Mouse (Mus musculus) kidney, postnatal 4 days (tissue): ENCODE results near the gene Ftcd.

Experiments
- DNase-seq, 2 experiments: peaks; one replicate each; pipeline ENCODE4 v3.0.0; 2021; ENCODE audit warnings: mixed read lengths in 2 of 2

The Ftcd gene

DNA sequence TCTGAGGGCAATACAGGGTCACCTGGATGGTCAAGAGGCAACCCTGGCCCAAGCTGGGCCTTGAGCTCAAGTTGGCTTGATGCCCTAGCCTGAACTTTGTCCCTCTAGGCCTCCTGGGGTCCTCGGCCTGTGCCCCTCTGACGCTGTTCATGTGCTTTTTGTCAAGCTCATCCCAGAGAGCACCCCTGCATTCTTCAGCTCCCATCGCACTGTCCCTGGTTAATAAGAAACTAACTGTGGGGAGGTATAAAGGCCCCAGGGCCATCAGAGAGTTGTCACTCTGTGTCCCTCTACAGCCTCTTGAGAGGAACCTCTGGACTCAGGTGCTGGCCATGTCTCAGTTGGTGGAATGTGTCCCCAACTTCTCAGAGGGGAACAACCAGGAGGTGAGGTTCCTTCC, at the start of gene Ftcd:
Ftcd (plus strand) TSS at position 275 of the 400 bp plus-strand sequence.
- peak in 1 of 2 experiments; percentile 17 for DNase-seq

- no peak for DNase-seq
Measured at GRCm38 (mm10) chr10:76530922-76531321, 44.5 kb upstream of the Ftcd start.

- DNase-seq: peak; percentile 95 to 98
Measured at GRCm38 (mm10) chr10:76531375-76531774, 44.1 kb upstream of the Ftcd start, which contains the start of gene Lss. Gene Lss, plus strand, starts transcription at chr10:76531588.

GRCm38 (mm10) chr10:76531828-76532227, 43.6 kb upstream of the Ftcd start:
- DNase-seq: no peak

DNA sequence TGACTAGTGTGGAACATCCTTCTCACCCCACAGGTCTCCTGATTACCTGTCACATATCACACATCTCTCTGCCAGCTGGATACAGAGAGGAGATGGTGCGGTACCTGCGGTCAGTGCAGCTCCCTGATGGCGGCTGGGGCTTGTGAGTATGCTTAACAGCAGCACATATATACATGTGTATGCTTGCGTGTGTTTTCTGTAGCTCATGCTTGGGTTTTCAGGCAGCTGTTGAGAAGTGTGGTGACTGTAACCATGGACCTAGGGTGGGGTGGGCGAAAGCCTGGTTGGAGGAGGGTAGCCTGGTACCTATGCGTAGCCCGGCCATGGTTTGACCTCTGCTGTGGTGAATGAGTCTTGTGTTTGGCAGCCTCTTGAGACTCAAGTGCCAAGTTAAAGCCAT, 39.9 kb upstream of the Ftcd start:
- DNase-seq: no peak

- no peak for DNase-seq
Measured at GRCm38 (mm10) chr10:76537619-76538018, 37.8 kb upstream of the Ftcd start.

- DNase-seq: no peak
Measured at GRCm38 (mm10) chr10:76541336-76542085, 33.9 kb upstream of the Ftcd start.

GRCm38 (mm10) chr10:76542636-76543375, 32.6 kb upstream of the Ftcd start:
- DNase-seq: no peak

DNA sequence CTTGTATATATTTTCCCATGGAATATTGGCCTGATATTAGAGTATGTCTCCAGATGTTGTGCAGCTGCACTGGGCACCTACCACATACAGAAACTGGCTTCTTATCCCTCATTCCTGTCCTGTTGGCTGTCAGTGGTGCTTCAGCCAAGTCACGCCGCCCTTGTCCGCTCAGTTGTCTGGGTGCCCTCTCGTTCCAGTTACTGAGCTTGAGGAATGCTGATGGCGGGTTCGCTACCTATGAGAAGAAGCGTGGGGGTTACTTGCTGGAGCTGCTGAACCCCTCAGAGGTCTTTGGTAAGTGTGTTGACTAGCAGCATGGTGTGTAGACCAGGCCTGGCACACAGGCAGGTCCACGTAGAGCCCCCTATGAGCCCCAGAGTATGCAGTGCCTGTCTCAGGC, 28.9 kb upstream of the Ftcd start:
- DNase-seq: peak; percentile 24 to 50

DNA sequence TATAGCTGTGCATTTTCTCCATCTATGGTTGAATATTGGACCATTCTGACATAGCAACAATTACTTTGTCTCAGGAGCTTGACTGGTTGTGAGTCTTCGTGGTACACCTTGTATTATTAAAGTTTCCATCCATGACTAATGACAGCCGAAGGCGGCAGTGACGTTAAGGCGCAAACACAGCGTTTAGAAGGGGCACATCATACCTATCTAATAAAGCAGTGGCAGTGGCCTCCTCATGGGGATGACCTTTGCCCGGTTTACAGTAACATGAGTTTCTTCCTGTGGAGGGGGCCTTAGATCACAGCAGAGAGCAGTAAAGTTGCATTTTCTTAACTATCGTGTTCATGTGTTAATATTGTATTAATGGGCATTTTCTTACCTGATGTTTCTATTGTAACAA, 27.2 kb upstream of the Ftcd start:
- no peak for DNase-seq

- peak; percentile 41 for DNase-seq
Measured at GRCm38 (mm10) chr10:76550458-76550857, 25.0 kb upstream of the Ftcd start.

DNA sequence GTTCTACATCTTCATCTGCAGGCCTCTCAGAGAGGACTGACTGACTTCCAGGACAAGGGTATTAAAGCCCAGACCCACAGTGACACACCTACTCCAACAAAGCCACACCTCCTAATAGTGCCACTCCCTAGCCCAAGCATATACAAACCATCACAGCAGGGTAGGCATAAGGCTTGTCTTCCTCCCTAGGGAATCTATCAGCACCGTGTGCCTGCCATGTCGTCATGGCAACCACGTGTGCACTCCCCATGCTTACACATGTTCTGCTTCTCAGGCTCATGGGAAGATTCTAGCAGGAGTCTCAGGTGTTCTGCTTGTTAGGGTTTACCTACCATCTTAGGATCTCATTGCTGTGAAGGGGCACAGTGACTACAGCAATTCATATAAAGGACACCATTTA, 23.9 kb upstream of the Ftcd start:
- no peak for DNase-seq

DNA sequence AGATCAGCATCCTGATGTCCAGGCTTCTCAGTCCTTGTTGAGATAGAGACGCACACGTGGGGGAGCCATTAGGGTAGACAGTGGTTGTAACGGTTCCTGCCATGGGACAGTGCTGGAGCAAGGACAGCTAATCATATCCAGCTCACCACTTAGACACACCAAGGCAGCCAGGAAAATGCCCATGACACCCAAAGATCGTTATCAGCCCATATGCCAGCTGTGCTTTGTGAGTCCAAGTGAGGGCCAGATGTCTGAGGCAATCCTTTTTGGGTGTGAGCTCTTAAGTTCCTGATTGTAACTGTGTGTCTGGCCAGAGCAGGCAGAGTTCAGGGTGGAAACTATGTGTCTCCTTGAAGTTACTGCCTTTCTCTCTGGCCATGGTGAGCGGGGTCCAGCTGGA, 21.4 kb upstream of the Ftcd start:
- no peak for DNase-seq

- no peak for DNase-seq
Measured at GRCm38 (mm10) chr10:76561972-76562371, 13.5 kb upstream of the Ftcd start, which contains the start of gene Spatc1l. Gene Spatc1l, plus strand, starts transcription at chr10:76562272.

DNA sequence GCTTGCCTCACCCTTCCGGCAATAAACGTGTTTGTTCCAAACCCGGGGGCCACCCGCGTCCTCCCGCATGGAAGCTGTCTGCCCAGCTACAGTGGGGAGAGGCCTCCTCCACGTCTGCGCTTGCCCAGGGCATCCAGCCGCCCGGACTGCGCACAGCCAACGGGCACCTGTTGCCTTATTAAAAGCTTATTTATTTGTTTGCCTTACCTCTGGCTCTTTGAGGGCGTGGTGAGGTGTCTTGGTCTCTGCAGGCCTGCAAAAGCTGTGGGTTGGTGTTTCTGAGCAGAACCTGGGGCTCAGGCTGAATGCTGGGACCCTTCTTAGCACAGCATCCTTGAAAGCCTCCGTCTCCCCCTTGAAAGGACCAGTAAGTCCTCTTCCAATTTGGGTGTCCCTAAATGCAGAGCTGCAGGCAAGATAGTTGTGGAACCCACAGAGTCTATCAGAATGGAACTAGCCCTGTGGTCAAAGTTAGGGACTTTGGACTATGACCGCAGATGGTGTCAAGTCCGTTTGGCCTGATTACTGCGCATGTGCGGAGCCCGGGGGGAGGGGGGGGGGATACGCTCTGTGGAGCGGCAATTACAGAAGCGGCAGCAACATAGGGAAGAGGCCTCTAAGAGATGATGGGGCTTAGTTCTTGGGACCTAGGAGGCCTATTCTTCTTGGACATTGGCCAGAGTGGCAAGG, 5.3 kb upstream of the Ftcd start:
- no peak for DNase-seq

GRCm38 (mm10) chr10:76571070-76571469, 4.4 kb upstream of the Ftcd start:
- no peak for DNase-seq

DNA sequence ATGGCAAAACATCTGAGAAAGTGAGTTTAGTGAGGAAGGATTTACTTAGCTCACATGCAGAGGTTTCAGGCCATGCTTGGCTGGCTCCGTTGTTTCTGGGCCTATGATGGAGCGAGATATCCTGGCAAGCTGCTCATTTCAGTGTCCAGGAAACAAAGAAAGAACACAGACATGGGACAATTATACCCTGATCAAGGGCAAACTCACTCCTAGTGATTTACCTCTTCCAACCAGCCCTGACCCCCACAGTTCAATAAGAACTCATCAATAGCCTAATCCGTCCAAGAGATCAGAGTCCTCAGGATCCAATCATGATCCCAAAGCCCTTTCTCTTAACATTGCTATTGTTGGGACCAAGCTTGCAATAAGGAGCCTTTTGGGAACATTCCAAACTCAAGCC, 3.3 kb upstream of the Ftcd start:
- DNase-seq: no peak

- DNase-seq: no peak
Measured at GRCm38 (mm10) chr10:76576920-76577319, 1.5 kb downstream of the Ftcd start.

GRCm38 (mm10) chr10:76584138-76584537, 8.7 kb downstream of the Ftcd start:
- DNase-seq: no peak

DNA sequence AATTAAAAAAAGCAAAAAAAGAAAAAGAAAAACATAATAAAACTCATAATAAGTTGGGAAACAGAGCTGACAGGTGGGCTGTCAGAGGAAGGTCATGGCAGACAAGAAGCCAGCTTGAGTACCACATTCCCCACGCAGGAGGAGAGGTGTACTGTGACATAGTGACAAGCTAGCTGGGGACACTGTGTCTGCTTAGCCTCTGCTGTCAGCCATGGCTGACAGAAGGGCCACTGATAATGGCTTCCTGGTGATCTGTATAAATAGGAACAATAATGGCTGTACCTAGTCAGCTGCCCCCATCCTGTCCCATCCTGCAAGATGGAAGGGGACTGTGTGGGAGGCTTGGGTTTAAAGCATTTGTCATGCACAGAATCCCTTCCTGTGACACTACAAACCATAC, 10.7 kb downstream of the Ftcd start:
- DNase-seq: no peak

DNA sequence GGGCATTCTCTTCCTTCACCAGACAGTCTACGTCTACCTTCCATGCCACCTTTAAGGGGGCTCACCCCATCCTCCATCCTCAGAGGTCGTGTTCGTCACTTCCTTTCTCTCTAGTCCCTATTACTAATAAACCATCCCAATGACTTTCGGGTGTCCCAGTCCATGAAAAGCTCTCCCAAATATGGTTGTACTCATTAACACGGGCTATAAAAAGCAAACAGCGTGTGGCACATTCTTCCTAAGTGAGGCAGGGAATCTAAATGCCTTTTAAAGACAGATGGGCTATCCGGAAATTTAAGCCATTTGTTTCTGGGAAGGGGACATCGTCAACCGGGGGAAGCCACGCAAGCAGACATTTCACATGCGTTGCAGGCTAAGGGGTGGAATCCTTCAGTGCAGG, 14.7 kb downstream of the Ftcd start:
- no peak for DNase-seq

GRCm38 (mm10) chr10:76596338-76596737, 20.9 kb downstream of the Ftcd start:
- DNase-seq: no peak

- DNase-seq: no peak
Measured at GRCm38 (mm10) chr10:76602690-76603089, 27.2 kb downstream of the Ftcd start.

GRCm38 (mm10) chr10:76612473-76612872, 37.0 kb downstream of the Ftcd start:
- DNase-seq: no peak
